Mouse (Mus musculus) lung, embryonic 16.5 days (tissue): ENCODE results near the gene Tia1. TPM values are rescaled to one million over a fixed set of nuclear protein-coding genes. Genes with fewer than 3 reads are reported as not detected.

ENCODE experiments used
- ATAC-seq: fragments of 200-750 bp; cut with Nextera tagmentation; 2 replicates; pipeline ENCODE4 v1.8.0; 2017; ENCODE audit warnings: low read depth, mild to moderate bottlenecking, moderate library complexity
- H3K27ac ChIP-seq: fragments of 300-500 bp; sonication (generic); 2 replicates; pipeline ENCODE4 v1.5.1; 2014; ENCODE audit warnings: mild to moderate bottlenecking, control low read depth, low read length
- H3K27me3 ChIP-seq: fragments of 300-500 bp; sonication (generic); 2 replicates; pipeline ENCODE4 v1.6.1; 2014; ENCODE audit warnings: low read depth, low read length, mixed read lengths; ENCODE audit not compliant: control insufficient read depth, insufficient read depth
- H3K36me3 ChIP-seq: fragments of 300-500 bp; sonication (generic); 2 replicates; pipeline ENCODE4 v1.6.1; 2014; ENCODE audit warnings: low read length; ENCODE audit not compliant: control insufficient read depth, insufficient read depth
- H3K4me1 ChIP-seq: fragments of 300-500 bp; sonication (generic); replicated peaks from 2 replicates; pipeline ENCODE4 v1.6.1; 2014; ENCODE audit warnings: low read length, mixed read lengths; ENCODE audit not compliant: control insufficient read depth, insufficient read depth
- H3K4me2 ChIP-seq: fragments of 300-500 bp; sonication (generic); 2 replicates; pipeline ENCODE4 v1.6.1; 2014; ENCODE audit warnings: low read depth, low read length, control low read depth
- H3K4me3 ChIP-seq: fragments of 300-500 bp; sonication (generic); 2 replicates; pipeline ENCODE4 v1.5.1; 2014; ENCODE audit warnings: mild to moderate bottlenecking, low read length, control low read depth
- H3K9ac ChIP-seq: fragments of 300-500 bp; sonication (generic); 2 replicates; pipeline ENCODE4 v1.6.1; 2014; ENCODE audit warnings: low read length, control low read depth
- H3K9me3 ChIP-seq: fragments of 300-500 bp; sonication (generic); 2 replicates; pipeline ENCODE4 v1.6.1; 2016; ENCODE audit warnings: low read length; ENCODE audit not compliant: control insufficient read depth
- WGBS: fragments of 180-500 bp; shearing (Covaris S2); extraction: QIAGEN DNeasy Blood & Tissue Kit; methylation state at CpG from one replicate; pipeline ENCODE4 v1.1.7; 2014; 5-methylcytosine and 5-hydroxymethylcytosine counted together
- polyA plus RNA-seq: library from polyadenylated mRNA; unstranded; fragments of >200 nt; fragmentation: Nextera tagmentation; extraction: Ambion mirVana; gene quantifications from 2 replicates; pipeline ENCODE4 v1.2.1, GENCODE M21; 2015

Gene Tia1
- polyA plus RNA-seq = 176 and 177 TPM in 2 replicates

GRCm38 (mm10) chr6:86404100-86404861 is at the start of gene Tia1:
Tia1 (plus strand) TSS chr6:86404219.
- WGBS = under 1% methylated on average over 49 of the region's 62 CpGs
- H3K27ac ChIP-seq = peak within 1 kb of the TSS; percentile 100
- peak; percentile 97 for ATAC-seq
- H3K9me3 ChIP-seq = no peaks in the 10 kb centered on the region
- no peaks in the 10 kb centered on the region for H3K27me3 ChIP-seq
- H3K4me1 ChIP-seq = peaks cover 6% of the 10 kb centered on the region
- H3K4me2 ChIP-seq = peak within 1 kb of the TSS; percentile 73
- peak within 1 kb of the TSS; percentile 80 for H3K4me3 ChIP-seq
- H3K36me3 ChIP-seq = peaks cover 5% of the 10 kb centered on the region; the same call in 1 of the 2 replicates
- H3K9ac ChIP-seq = peak within 1 kb of the TSS; percentile 95

GRCm38 (mm10) chr6:86354948-86355347 is 49.1 kb upstream of the Tia1 start:
- WGBS = 59% methylated on average over 3 of the region's 3 CpGs
- Histone ChIP-seq H3K36me3 (no peaks in the 10 kb centered on the region), H3K9ac (no peak overlapping the region), H3K9me3 (no peaks in the 10 kb centered on the region), H3K4me1 (no peaks in the 10 kb centered on the region), H3K27ac (no peak overlapping the region), H3K27me3 (no peaks in the 10 kb centered on the region), H3K4me2 (no peak overlapping the region), H3K4me3 (no peak overlapping the region)
- no peak for ATAC-seq

- no peak overlapping the region for H3K27ac ChIP-seq
- no peaks in the 10 kb centered on the region for H3K36me3 ChIP-seq
- no peaks in the 10 kb centered on the region for H3K9me3 ChIP-seq
- no peak overlapping the region for H3K4me2 ChIP-seq
- H3K27me3 ChIP-seq = no peaks in the 10 kb centered on the region
- no peak overlapping the region for H3K4me3 ChIP-seq
- no peak overlapping the region for H3K9ac ChIP-seq
- H3K4me1 ChIP-seq = no peaks in the 10 kb centered on the region
- 67% methylated on average over 9 of the region's 9 CpGs for WGBS
- no peak for ATAC-seq
Measured at GRCm38 (mm10) chr6:86356956-86357355, 47.1 kb upstream of the Tia1 start.

- H3K36me3 ChIP-seq = no peaks in the 10 kb centered on the region
- no peaks in the 10 kb centered on the region for H3K9me3 ChIP-seq
- no peak overlapping the region for H3K4me3 ChIP-seq
- no peaks in the 10 kb centered on the region for H3K27me3 ChIP-seq
- peaks cover 3% of the 10 kb centered on the region; the same call in 1 of the 2 replicates for H3K4me1 ChIP-seq
- no peak for ATAC-seq
- H3K27ac ChIP-seq = no peak overlapping the region
- WGBS = 33% methylated on average over 7 of the region's 7 CpGs
- H3K4me2 ChIP-seq = no peak overlapping the region
- H3K9ac ChIP-seq = no peak overlapping the region
Measured at GRCm38 (mm10) chr6:86360691-86361090, 43.3 kb upstream of the Tia1 start.

- Histone ChIP-seq H3K4me1 (peaks cover 6% of the 10 kb centered on the region), H3K9ac (no peak overlapping the region), H3K4me3 (no peak overlapping the region), H3K9me3 (no peaks in the 10 kb centered on the region), H3K27me3 (no peaks in the 10 kb centered on the region), H3K27ac (no peak overlapping the region), H3K36me3 (no peaks in the 10 kb centered on the region), H3K4me2 (no peak overlapping the region)
- WGBS = 81% methylated on average over 7 of the region's 7 CpGs
- ATAC-seq = no peak
Measured at GRCm38 (mm10) chr6:86361373-86361772, 42.6 kb upstream of the Tia1 start.

GRCm38 (mm10) chr6:86364442-86365141 is 39.4 kb upstream of the Tia1 start:
- Histone ChIP-seq H3K9ac (peak overlapping the region; percentile 91), H3K27me3 (no peaks in the 10 kb centered on the region), H3K36me3 (peaks cover 2% of the 10 kb centered on the region; the same call in 1 of the 2 replicates), H3K27ac (0 out of 2 replicates have a peak overlapping the region, but pooled peaks have one; percentile 12), H3K4me3 (peak overlapping the region; percentile 81), H3K9me3 (no peaks in the 10 kb centered on the region), H3K4me1 (peaks cover 10% of the 10 kb centered on the region), H3K4me2 (peak overlapping the region; percentile 96)
- 2% methylated on average over 17 of the region's 17 CpGs for WGBS
- peak; percentile 29 for ATAC-seq

- ATAC-seq = peak; percentile 96
- WGBS = under 1% methylated on average over 73 of the region's 76 CpGs
- no peaks in the 10 kb centered on the region for H3K27me3 ChIP-seq
- peaks cover 2% of the 10 kb centered on the region; the same call in 1 of the 2 replicates for H3K36me3 ChIP-seq
- H3K4me1 ChIP-seq = peaks cover 13% of the 10 kb centered on the region
- peak within 1 kb of the TSS; percentile 81 for H3K4me3 ChIP-seq
- peak within 1 kb of the TSS; percentile 83 for H3K27ac ChIP-seq
- no peaks in the 10 kb centered on the region for H3K9me3 ChIP-seq
- H3K4me2 ChIP-seq = peak within 1 kb of the TSS; percentile 96
- H3K9ac ChIP-seq = peak within 1 kb of the TSS; percentile 91
Measured at GRCm38 (mm10) chr6:86365371-86366124, 38.5 kb upstream of the Tia1 start, which contains the start of gene Fam136a. Fam136a (plus strand) TSS chr6:86365646.

- Histone ChIP-seq H3K4me2 (peak overlapping the region; percentile 96), H3K4me1 (peaks cover 16% of the 10 kb centered on the region), H3K9ac (peak overlapping the region; percentile 91), H3K27ac (peak overlapping the region; percentile 83), H3K36me3 (peaks cover 2% of the 10 kb centered on the region; the same call in 1 of the 2 replicates), H3K9me3 (no peaks in the 10 kb centered on the region), H3K27me3 (no peaks in the 10 kb centered on the region), H3K4me3 (peak overlapping the region; percentile 81)
- peak; percentile 2; the same call in 1 of the 2 replicates for ATAC-seq
- WGBS = 32% methylated on average over 25 of the region's 25 CpGs
Measured at GRCm38 (mm10) chr6:86366125-86366852, 37.7 kb upstream of the Tia1 start.
